Mouse (Mus musculus): ENCODE results near the gene Rab14.

GRCm38 (mm10) chr2:35132662-35133055, 68.3 kb downstream of the Rab14 start:
- TF ChIP-seq CTCF (IDR thresholded peaks at IDR 0.05; ENCODE audit: low read depth, low read length) (no peak), GATA1 (IDR thresholded peaks at IDR 0.05; ENCODE audit: borderline replicate concordance, low read length) (no peak)

All from G1E (cell line).